Mouse (Mus musculus) hindbrain, embryonic 10.5 days (tissue): ENCODE results near the gene Sel1l. TPM values are rescaled to one million over a fixed set of nuclear protein-coding genes. Genes with fewer than 3 reads are reported as not detected.

ENCODE experiments used
- DNase-seq: peaks from one replicate; pipeline ENCODE4 v3.0.0-alpha.2; 2017; ENCODE audit warnings: low spot score
- H3K27ac ChIP-seq: fragments of 300-500 bp; sonication (generic); 2 replicates; pipeline ENCODE4 v1.5.1; 2016; ENCODE audit warnings: mild to moderate bottlenecking, moderate library complexity
- H3K27me3 ChIP-seq: fragments of 300-500 bp; sonication (generic); 2 replicates; pipeline ENCODE4 v1.6.1; 2016; ENCODE audit warnings: mild to moderate bottlenecking; ENCODE audit not compliant: poor library complexity, insufficient read depth, severe bottlenecking
- H3K36me3 ChIP-seq: fragments of 300-500 bp; sonication (generic); 2 replicates; pipeline ENCODE4 v1.6.1; 2016; ENCODE audit warnings: mild to moderate bottlenecking, moderate library complexity
- H3K4me1 ChIP-seq: fragments of 300-500 bp; sonication (generic); replicated peaks from 2 replicates; pipeline ENCODE4 v1.6.1; 2016; ENCODE audit warnings: mild to moderate bottlenecking
- H3K4me3 ChIP-seq: fragments of 300-500 bp; sonication (generic); 2 replicates; pipeline ENCODE4 v1.5.1; 2016; ENCODE audit warnings: mild to moderate bottlenecking, moderate library complexity
- H3K9me3 ChIP-seq: fragments of 300-500 bp; sonication (generic); 2 replicates; pipeline ENCODE4 v1.6.1; 2016; ENCODE audit warnings: mild to moderate bottlenecking, moderate library complexity
- WGBS: fragments of 180-500 bp; shearing (Covaris S2); methylation state at CpG from one replicate; pipeline ENCODE4 v1.1.7; 2016; 5-methylcytosine and 5-hydroxymethylcytosine counted together
- polyA plus RNA-seq: library from polyadenylated mRNA; unstranded; fragments of >200 nt; fragmentation: Nextera tagmentation; extraction: Ambion mirVana; gene quantifications from 2 replicates; pipeline ENCODE4 v1.2.1, GENCODE M21; 2016

Sel1l gene
- polyA plus RNA-seq = 61.3 and 74.9 TPM in 2 replicates

- Histone ChIP-seq H3K27me3 (no peaks in the 10 kb centered on the region), H3K4me3 (peak within 1 kb of the TSS; percentile 62), H3K9me3 (no peaks in the 10 kb centered on the region), H3K36me3 (peaks cover 5% of the 10 kb centered on the region; the same call in 1 of the 2 replicates), H3K27ac (peak within 1 kb of the TSS; percentile 86), H3K4me1 (peaks cover 16% of the 10 kb centered on the region)
- peak; percentile 98 for DNase-seq
- under 1% methylated on average over 35 of the region's 35 CpGs for WGBS
Measured at GRCm38 (mm10) chr12:91849045-91849467, at the start of gene Sel1l. Sel1l (minus strand) TSS chr12:91849157.

GRCm38 (mm10) chr12:91892622-91893560 lies 43.9 kb upstream of the Sel1l start:
- no peak for DNase-seq
- H3K9me3 ChIP-seq = no peaks in the 10 kb centered on the region
- H3K27ac ChIP-seq = no peak overlapping the region
- H3K27me3 ChIP-seq = no peaks in the 10 kb centered on the region
- 86% methylated on average over 9 of the region's 9 CpGs for WGBS
- no peak overlapping the region for H3K4me3 ChIP-seq
- no peaks in the 10 kb centered on the region for H3K36me3 ChIP-seq
- no peaks in the 10 kb centered on the region for H3K4me1 ChIP-seq

- no peaks in the 10 kb centered on the region for H3K27me3 ChIP-seq
- WGBS = 80% methylated on average over 13 of the region's 13 CpGs
- no peak for DNase-seq
- H3K4me1 ChIP-seq = peaks cover 9% of the 10 kb centered on the region; the same call in 1 of the 2 replicates
- no peak overlapping the region for H3K27ac ChIP-seq
- H3K4me3 ChIP-seq = no peak overlapping the region
- no peaks in the 10 kb centered on the region for H3K9me3 ChIP-seq
- no peaks in the 10 kb centered on the region for H3K36me3 ChIP-seq
Measured at GRCm38 (mm10) chr12:91880431-91880830, 31.5 kb upstream of the Sel1l start.

GRCm38 (mm10) chr12:91878912-91879250 lies 29.9 kb upstream of the Sel1l start:
- no peaks in the 10 kb centered on the region for H3K36me3 ChIP-seq
- no peak for DNase-seq
- H3K27me3 ChIP-seq = no peaks in the 10 kb centered on the region
- no peak overlapping the region for H3K4me3 ChIP-seq
- WGBS = 82% methylated on average over 8 of the region's 8 CpGs
- H3K9me3 ChIP-seq = no peaks in the 10 kb centered on the region
- H3K27ac ChIP-seq = no peak overlapping the region
- H3K4me1 ChIP-seq = peaks cover 9% of the 10 kb centered on the region; the same call in 1 of the 2 replicates

GRCm38 (mm10) chr12:91878056-91878911 lies 29.3 kb upstream of the Sel1l start:
- Histone ChIP-seq H3K27ac (no peak overlapping the region), H3K4me3 (no peak overlapping the region), H3K9me3 (no peaks in the 10 kb centered on the region), H3K4me1 (peaks cover 9% of the 10 kb centered on the region; the same call in 1 of the 2 replicates), H3K36me3 (no peaks in the 10 kb centered on the region), H3K27me3 (no peaks in the 10 kb centered on the region)
- DNase-seq = no peak
- WGBS = 70% methylated on average over 21 of the region's 21 CpGs

- H3K9me3 ChIP-seq = no peaks in the 10 kb centered on the region
- peaks cover 9% of the 10 kb centered on the region; the same call in 1 of the 2 replicates for H3K4me1 ChIP-seq
- no peaks in the 10 kb centered on the region for H3K36me3 ChIP-seq
- WGBS = 51% methylated on average over 5 of the region's 5 CpGs
- H3K27ac ChIP-seq = no peak overlapping the region
- no peak for DNase-seq
- no peak overlapping the region for H3K4me3 ChIP-seq
- no peaks in the 10 kb centered on the region for H3K27me3 ChIP-seq
Measured at GRCm38 (mm10) chr12:91877646-91878045, 28.7 kb upstream of the Sel1l start.

- Histone ChIP-seq H3K27ac (no peak overlapping the region), H3K4me1 (no peaks in the 10 kb centered on the region), H3K36me3 (no peaks in the 10 kb centered on the region), H3K27me3 (no peaks in the 10 kb centered on the region), H3K4me3 (no peak overlapping the region), H3K9me3 (no peaks in the 10 kb centered on the region)
- WGBS = 93% methylated on average over 11 of the region's 11 CpGs
- DNase-seq = no peak
Measured at GRCm38 (mm10) chr12:91870671-91871070, 21.7 kb upstream of the Sel1l start.

GRCm38 (mm10) chr12:91869352-91869751 lies 20.4 kb upstream of the Sel1l start:
- Histone ChIP-seq H3K4me1 (no peaks in the 10 kb centered on the region), H3K9me3 (no peaks in the 10 kb centered on the region), H3K27me3 (no peaks in the 10 kb centered on the region), H3K36me3 (no peaks in the 10 kb centered on the region), H3K27ac (no peak overlapping the region), H3K4me3 (no peak overlapping the region)
- 76% methylated on average over 4 of the region's 4 CpGs for WGBS
- no peak for DNase-seq

- WGBS = 79% methylated on average over 8 of the region's 8 CpGs
- 0 out of 2 replicates have a peak, but pooled peaks cover 3% of the 10 kb centered on the region for H3K4me1 ChIP-seq
- H3K36me3 ChIP-seq = no peaks in the 10 kb centered on the region
- H3K27me3 ChIP-seq = no peaks in the 10 kb centered on the region
- no peaks in the 10 kb centered on the region for H3K9me3 ChIP-seq
- DNase-seq = no peak
- no peak overlapping the region for H3K27ac ChIP-seq
- no peak overlapping the region for H3K4me3 ChIP-seq
Measured at GRCm38 (mm10) chr12:91854330-91854729, 5.4 kb upstream of the Sel1l start.

- no peaks in the 10 kb centered on the region for H3K9me3 ChIP-seq
- peak overlapping the region; percentile 86 for H3K27ac ChIP-seq
- H3K4me3 ChIP-seq = peak overlapping the region; percentile 62
- peaks cover 10% of the 10 kb centered on the region for H3K36me3 ChIP-seq
- DNase-seq = no peak
- no peaks in the 10 kb centered on the region for H3K27me3 ChIP-seq
- peaks cover 16% of the 10 kb centered on the region for H3K4me1 ChIP-seq
- 3% methylated on average over 33 of the region's 33 CpGs for WGBS
Measured at GRCm38 (mm10) chr12:91848394-91849044, 438 bp downstream of the Sel1l start.

- peaks cover 16% of the 10 kb centered on the region for H3K4me1 ChIP-seq
- no peak overlapping the region for H3K4me3 ChIP-seq
- H3K27ac ChIP-seq = no peak overlapping the region
- WGBS = 94% methylated on average over 6 of the region's 6 CpGs
- H3K36me3 ChIP-seq = peaks cover 26% of the 10 kb centered on the region
- H3K9me3 ChIP-seq = no peaks in the 10 kb centered on the region
- no peaks in the 10 kb centered on the region for H3K27me3 ChIP-seq
- DNase-seq = no peak
Measured at GRCm38 (mm10) chr12:91846038-91846437, 2.9 kb downstream of the Sel1l start.

GRCm38 (mm10) chr12:91845393-91845792 lies 3.6 kb downstream of the Sel1l start:
- H3K36me3 ChIP-seq = peaks cover 33% of the 10 kb centered on the region
- WGBS = 90% methylated on average over 9 of the region's 9 CpGs
- H3K4me1 ChIP-seq = peaks cover 16% of the 10 kb centered on the region
- H3K27me3 ChIP-seq = no peaks in the 10 kb centered on the region
- DNase-seq = no peak
- H3K27ac ChIP-seq = no peak overlapping the region
- no peak overlapping the region for H3K4me3 ChIP-seq
- no peaks in the 10 kb centered on the region for H3K9me3 ChIP-seq
